Mouse (Mus musculus) kidney, adult 18-20 months (tissue): ENCODE measurements around the gene Cpxm1.

Experiments used
- DNase-seq: peaks from one replicate; pipeline ENCODE4 v3.0.0; 2021

Gene Cpxm1

GRCm38 (mm10) chr2:130397186-130397985 lies at the start of gene Cpxm1:
Gene Cpxm1 (minus strand): TSS chr2:130397574.
- peak; percentile 11 for DNase-seq

DNA sequence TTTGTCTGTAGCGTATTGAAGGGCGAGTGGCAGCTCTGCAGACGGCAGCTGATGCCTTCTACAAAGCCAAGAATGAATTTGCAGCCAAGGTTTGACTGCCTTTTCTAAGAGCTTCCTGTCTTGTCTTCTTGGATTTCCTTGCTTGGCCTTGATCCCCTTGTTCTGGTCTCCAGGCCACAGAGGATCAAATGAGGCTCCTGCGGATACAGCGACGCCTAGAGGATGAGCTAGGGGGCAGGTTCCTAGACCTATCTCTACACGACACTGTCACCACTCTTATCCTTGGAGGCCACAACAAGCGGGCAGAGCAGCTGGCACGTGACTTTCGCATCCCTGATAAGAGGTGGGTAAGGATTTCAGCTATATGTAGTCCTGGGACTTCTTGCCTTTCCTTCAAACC lies 44.8 kb upstream of the Cpxm1 start:
- no peak for DNase-seq

DNA sequence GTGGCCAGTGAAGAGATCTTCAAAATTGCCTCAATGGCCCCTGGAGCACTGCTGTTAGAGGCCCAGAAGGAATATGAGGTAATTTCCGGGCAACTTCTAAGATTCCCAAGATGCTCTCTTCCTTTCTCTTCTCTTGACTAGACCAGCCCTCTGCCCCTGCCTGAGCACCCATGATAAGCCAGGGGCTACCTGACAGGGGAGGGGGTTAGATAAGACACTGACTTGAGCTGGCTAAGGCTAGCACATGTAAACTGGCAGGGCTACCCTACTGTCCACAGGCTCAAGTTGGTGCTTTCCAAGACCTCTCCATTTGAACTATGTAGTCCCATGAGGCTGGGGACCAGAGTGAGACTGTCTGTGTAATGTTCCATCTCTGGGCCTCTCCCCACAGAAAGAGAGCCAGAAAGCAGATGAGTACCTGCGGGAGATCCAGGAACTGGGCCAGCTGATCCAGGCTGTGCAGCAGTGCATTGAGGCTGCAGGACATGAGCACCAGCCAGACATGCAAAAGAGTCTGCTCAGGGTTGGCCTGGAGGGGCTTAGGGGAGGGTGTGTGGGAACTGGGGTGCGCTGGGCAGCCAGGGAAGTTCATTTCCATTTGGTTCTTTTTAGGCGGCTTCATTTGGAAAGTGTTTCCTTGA lies 42.6 kb upstream of the Cpxm1 start:
- no peak for DNase-seq

GRCm38 (mm10) chr2:130438861-130439260 lies 41.5 kb upstream of the Cpxm1 start:
- no peak for DNase-seq

DNA sequence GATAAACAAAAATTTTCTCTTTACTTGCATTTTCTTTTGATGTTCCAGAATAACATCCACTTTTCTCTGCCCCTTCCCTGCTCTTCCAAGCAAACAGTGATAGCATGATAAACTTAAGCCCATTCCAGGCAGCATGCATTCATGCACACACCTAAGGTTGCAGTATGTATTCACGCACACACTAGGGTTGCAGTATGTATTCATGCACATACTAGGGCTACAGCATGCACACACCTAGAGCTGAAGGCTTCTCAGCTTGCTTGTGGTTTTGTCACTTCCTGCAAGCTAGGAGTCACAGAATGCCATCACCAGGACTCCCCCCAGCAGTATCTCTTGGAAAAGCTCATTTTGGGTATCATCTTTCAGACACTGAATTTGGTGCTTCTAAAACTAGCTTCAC lies 39.4 kb upstream of the Cpxm1 start:
- DNase-seq: no peak

- no peak for DNase-seq
Measured at GRCm38 (mm10) chr2:130433152-130433551, 35.8 kb upstream of the Cpxm1 start.

DNA sequence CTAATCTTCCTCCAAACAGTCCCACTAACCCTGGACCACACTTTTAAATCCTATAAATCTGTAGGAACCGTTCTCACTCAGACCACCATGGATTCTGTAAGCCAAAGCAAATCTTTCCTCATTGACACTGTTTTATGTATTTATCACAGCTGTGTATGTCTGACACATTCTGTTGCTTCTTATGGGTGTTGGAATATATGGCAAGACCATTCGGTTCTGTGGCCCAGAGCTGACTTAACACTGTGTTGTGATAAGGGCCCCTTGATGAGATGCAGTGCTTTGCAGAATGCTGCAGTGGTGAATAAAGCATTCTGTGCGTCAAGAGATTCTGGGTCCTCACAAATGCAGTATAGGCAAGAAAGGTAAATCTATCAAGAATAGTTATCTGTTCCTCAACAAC lies 34.8 kb upstream of the Cpxm1 start:
- DNase-seq: no peak

- no peak for DNase-seq
Measured at GRCm38 (mm10) chr2:130430484-130430883, 33.1 kb upstream of the Cpxm1 start.

- DNase-seq: no peak
Measured at GRCm38 (mm10) chr2:130429851-130430250, 32.5 kb upstream of the Cpxm1 start.

- DNase-seq: no peak
Measured at GRCm38 (mm10) chr2:130425112-130425511, 27.7 kb upstream of the Cpxm1 start.

DNA sequence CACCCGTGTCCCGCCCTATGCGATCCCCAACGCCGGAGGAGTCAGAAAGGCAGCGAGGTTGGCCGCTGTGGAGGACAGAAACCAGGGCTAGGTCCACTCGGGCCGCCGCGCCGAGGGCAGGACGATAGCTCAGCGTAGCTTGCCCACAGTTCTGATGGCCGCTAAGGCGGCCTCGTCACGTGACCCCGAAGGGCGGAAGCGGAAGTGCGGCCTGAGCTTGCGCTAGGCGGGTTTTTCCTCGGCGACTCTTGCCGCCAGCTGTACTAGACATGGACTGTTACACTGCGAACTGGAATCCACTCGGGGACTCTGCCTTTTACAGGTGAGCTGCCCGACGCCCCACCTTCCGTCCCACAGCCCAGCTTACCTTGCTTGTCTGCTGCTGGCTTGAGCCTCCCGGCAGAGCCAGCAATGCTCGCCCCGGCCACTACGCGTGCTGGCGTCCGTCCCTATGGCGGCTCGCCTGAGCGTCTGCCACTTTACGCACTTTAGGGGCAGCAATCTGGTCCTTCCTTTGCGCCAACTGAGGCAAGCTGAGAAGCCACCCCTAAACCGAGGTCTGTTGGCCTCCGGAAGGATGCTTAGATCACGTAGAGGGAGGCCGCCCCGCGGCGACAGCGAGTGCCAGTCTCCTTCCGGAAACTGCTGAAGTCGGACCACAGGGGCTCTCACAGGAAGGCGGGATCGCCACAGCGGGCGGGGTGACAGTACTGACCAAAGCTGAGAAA lies 26.9 kb upstream of the Cpxm1 start, which contains the start of the genes Vps16 and Pced1a:
Vps16 (plus strand) TSS at position 214 of the 728 bp plus-strand sequence.
Pced1a (minus strand) TSS at position 576 of the 728 bp plus-strand sequence.
- peak; percentile 95 for DNase-seq

DNA sequence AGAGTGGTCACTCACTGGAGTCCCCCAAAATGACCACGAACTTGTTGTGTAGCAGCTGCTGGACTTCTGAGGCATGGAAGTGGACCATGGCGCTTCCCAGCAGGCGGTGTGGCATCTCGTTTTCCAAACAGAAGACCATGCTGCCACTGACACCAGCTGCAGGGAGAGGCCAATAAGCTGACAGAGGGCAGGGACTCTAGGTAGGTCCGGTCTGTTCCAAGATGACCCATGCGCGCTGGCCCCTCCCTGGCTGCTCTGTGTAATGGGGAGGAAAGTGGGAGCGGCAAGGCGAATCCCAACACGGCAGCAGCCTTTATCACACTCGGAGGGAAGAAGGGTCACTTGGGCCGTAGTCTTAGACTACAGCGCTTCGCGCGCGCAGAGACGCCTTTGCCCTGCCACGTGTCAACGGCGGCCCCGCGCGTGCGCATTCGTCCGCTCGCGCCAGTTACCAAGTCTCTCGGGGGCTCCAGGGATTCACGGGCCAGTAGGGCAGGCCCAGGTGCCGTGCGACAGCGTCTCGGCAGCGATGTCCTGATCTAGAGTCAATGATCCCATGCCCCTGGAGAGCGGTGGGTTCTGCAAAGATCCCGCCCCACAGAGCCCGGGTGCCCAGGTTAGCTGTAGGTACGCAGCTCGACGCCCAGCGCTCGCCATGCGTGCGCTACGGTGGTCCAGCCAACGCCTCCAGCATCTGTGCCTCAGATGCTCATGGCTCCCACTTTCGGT lies 26.2 kb upstream of the Cpxm1 start:
- DNase-seq: peak; percentile 81

GRCm38 (mm10) chr2:130421781-130422620 lies 24.6 kb upstream of the Cpxm1 start:
- DNase-seq: no peak

GRCm38 (mm10) chr2:130414094-130414856 lies 16.9 kb upstream of the Cpxm1 start:
- no peak for DNase-seq

- no peak for DNase-seq
Measured at GRCm38 (mm10) chr2:130412775-130413174, 15.4 kb upstream of the Cpxm1 start.

DNA sequence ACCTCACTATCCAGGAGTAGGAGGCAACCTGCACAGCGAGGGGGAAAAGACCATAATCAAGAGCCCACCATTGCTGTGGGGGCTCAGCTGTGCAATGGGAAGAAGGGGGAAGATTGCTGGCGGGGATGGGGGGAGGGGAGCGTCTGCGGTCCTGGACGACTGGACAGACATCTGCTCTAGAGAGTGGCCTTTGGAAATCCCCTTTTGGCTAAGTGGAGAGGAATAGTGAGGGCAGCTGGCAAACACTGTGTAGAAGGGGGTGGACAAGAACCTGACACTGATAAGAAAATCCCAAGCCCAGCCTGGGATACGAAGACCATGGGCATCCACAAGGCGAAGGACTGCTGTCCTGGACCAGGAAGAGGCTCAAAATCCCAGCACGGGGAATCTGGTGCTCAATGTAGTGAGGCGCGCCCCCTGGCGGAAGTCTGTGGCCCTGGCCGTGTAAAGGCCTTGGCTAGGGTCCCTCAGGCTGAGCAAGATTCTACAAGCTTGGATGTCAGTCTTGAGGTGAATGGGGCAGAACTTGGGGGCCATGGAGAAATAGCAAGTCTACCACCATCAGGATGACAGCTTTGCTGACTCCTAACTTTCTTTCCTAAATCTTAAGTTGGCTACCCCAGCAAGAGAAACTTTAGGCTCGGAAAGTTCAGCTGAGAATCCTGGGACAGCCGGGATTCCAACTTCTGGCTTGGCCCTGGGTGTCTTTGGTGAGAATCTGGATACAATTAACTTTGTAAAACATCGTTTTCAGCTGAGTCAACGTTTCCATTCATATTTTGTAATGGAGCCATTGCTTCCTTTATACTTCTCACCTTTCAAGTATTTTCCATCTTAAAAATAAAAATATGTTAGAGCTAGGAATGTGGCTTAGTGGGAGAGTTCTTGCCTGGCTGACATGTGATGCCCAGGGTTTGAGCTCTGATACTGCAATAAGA lies 14.5 kb upstream of the Cpxm1 start:
- DNase-seq: peak; percentile 85

DNA sequence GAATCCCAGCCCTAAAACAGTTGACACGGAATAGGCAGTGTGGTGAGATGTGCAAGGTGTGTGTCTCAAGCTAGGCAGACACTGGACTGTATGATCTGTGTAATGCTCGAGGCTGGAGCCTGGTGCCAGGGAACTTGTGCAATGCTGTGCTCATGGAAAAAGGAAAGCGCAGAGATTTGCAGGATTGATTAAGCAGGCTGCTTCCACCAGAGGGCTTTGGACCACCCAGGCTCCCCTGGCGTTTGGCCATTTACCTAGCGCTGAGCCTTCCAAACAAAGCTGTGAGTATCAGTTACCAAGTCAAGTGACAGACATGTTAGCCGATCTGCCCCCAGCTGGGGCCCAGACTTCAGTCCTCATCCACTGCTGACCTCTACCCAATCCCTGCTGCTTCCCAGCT lies 10.8 kb upstream of the Cpxm1 start:
- DNase-seq: no peak

- no peak for DNase-seq
Measured at GRCm38 (mm10) chr2:130406178-130406577, 8.8 kb upstream of the Cpxm1 start, which contains the start of gene Tmem239. Gene Tmem239 (plus strand): TSS chr2:130406478.

- DNase-seq: no peak
Measured at GRCm38 (mm10) chr2:130404939-130405338, 7.6 kb upstream of the Cpxm1 start, which contains the start of the genes Gm28372 and 1700020A23Rik. Gene Gm28372 (plus strand): TSS chr2:130405239. Gene 1700020A23Rik (plus strand): TSS chr2:130405259.

DNA sequence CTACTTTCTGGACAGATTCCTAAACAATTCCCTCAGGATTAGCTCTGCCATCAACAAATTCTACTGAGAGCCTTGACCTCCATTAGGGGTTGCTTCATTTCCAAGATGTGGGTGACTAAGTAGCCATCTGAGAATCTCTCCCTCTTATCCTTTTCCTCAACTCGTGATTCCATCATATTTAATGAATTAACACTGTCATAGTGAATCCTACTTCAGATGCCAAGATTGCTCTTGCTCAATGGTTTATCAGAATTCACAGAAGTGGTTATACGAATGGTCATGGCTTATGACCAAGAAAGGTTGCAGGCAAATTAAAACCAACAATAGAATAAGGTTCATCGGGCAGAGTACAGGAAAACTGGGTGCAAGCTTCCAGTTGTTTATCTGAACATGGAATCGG lies 4.5 kb upstream of the Cpxm1 start:
- no peak for DNase-seq
